Mouse (Mus musculus) brain, adult 10 weeks (tissue): Measurements from ENCODE around the gene Tcaim. TPM values are rescaled to one million over a fixed set of nuclear protein-coding genes. Genes with fewer than 3 reads are reported as not detected.

Experiments
- polyA plus RNA-seq: library from polyadenylated mRNA; stranded (reverse); fragments of 350-450 nt; fragmentation: Illumina TruSeq; extraction: RNeasy Lipid Tissue Mini Kit (QIAGEN cat#74804); gene quantifications from one replicate; pipeline ENCODE4 v1.2.3, GENCODE M21; 2015; ENCODE audit warnings: low read depth, low replicate concordance

Tcaim gene
- polyA plus RNA-seq: 18.3 TPM

DNA sequence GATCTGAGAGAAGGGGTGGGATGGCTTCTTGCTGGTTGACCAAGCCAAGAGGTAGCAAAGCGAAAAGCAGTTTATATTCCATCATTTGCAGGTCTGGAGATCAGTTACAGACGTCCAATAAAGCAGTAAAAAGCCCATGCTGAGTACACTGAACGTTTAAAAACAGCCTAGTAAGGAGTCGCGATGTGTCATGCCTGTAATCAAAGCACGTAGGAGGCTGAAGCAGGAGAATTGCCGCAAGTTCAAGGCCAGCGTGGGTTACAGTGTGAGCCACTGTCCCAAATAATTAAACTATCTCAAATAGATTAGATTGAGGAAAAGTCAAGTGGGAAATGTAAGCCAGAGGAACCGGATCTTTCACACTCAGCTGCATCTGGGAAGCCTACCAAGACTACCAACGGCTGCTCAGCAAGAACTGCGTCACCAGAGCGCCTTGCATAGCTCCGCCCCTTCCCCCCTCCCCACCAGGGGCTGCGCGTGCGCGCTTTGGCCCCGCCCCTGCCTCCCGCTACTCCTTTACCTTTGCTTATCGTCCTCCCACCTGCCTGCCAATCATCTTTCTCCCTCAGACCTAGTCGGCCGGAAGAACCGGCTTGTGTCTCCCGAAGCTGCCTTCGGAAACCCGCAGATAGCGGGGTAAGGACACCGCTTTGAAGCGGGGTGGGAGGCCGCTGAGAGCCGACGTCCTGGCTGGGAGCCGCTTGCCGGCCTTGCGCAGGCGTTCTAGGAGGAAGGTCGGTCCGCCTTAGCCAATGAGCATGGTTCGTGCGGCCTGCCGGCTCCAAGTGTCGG is at the start of gene Tcaim:
TSS of gene Tcaim (plus strand) at position 487 of the 792 bp plus-strand sequence.

DNA sequence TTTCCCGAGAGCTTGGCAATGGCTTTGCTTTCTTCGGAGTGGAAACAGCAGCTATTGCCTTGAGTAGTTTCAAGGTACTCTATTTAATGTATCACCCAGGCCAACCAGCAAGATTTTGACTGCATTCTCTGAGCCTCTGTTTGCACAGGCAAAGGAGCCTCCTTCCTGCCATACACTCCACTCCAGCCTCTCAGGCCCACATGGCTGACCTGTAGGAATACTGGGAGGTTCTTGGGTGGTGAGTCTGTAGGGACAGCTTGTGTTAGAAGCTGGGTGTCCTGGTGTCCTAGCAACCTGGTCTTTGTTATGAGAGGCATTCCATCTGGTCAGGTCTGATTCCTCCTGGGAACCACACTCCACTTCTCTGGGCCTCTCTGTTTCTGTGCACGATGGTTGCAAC is 38.4 kb downstream of the Tcaim start, which contains the start of gene Gm35549:
TSS of gene Gm35549 (minus strand) at position 276 of the 400 bp plus-strand sequence.

GRCm38 (mm10) chr9:122865697-122866166 is 60.4 kb downstream of the Tcaim start, which contains the start of gene Zfp445:
Gene Zfp445 (minus strand): TSS chr9:122866006.

GRCm38 (mm10) chr9:122885385-122885784 is 80.0 kb downstream of the Tcaim start, which contains the start of gene Zkscan7:
Gene Zkscan7 (plus strand): TSS chr9:122885685.

Other genes with a start within 250 kb of the Tcaim start
- gene Topaz1, start 58.2 kb upstream of the Tcaim start, polyA plus RNA-seq: not detected
- not detected for gene Gm35549, start 38.5 kb downstream of the Tcaim start, polyA plus RNA-seq
- gene Zfp445, start 60.5 kb downstream of the Tcaim start, polyA plus RNA-seq: 134 TPM
- 5.0 TPM for gene Zkscan7, start 80.1 kb downstream of the Tcaim start, polyA plus RNA-seq
- gene Zfp105, start 117.5 kb downstream of the Tcaim start, polyA plus RNA-seq: 6.2 TPM
- gene 1110059G10Rik, start 145.5 kb downstream of the Tcaim start, polyA plus RNA-seq: 32.2 TPM
- 0.79 TPM for gene Kif15, start 145.5 kb downstream of the Tcaim start, polyA plus RNA-seq
- 34.5 TPM for gene Tmem42, start 215.8 kb downstream of the Tcaim start, polyA plus RNA-seq
- gene Tgm4, start 229.2 kb downstream of the Tcaim start, polyA plus RNA-seq: 0.59 TPM